Mouse (Mus musculus) heart, embryonic 10.5 days (tissue): ENCODE measurements around the gene Mfsd14a. TPM values are rescaled to one million over a fixed set of nuclear protein-coding genes. Genes with fewer than 3 reads are reported as not detected.
"Not testable (repeated sequence)": the region's sequence is repeated elsewhere in the genome, so short reads cannot be mapped to it uniquely, and the experiment has no call there.

Source experiments
- DNase-seq: peaks from one replicate; pipeline ENCODE4 v3.0.0-alpha.2; 2017; ENCODE audit warnings: low spot score
- H3K27ac ChIP-seq: fragments of 300-500 bp; sonication (generic); 2 replicates; pipeline ENCODE4 v1.5.1; 2016; ENCODE audit warnings: mild to moderate bottlenecking
- H3K27me3 ChIP-seq: fragments of 300-500 bp; sonication (generic); 2 replicates; pipeline ENCODE4 v1.6.1; 2016; ENCODE audit warnings: mild to moderate bottlenecking; ENCODE audit not compliant: poor library complexity, insufficient read depth, severe bottlenecking
- H3K36me3 ChIP-seq: fragments of 300-500 bp; sonication (generic); 2 replicates; pipeline ENCODE4 v1.6.1; 2016; ENCODE audit warnings: mild to moderate bottlenecking, moderate library complexity
- H3K4me1 ChIP-seq: fragments of 300-500 bp; sonication (generic); 2 replicates; pipeline ENCODE4 v1.6.1; 2016; ENCODE audit warnings: mild to moderate bottlenecking
- H3K4me3 ChIP-seq: fragments of 300-500 bp; sonication (generic); 2 replicates; pipeline ENCODE4 v1.5.1; 2016; ENCODE audit warnings: mild to moderate bottlenecking, moderate library complexity
- H3K9me3 ChIP-seq: fragments of 300-500 bp; sonication (generic); 2 replicates; pipeline ENCODE4 v1.6.1; 2016; ENCODE audit warnings: mild to moderate bottlenecking, moderate library complexity
- WGBS: fragments of 180-500 bp; shearing (Covaris S2); methylation state at CpG from one replicate; pipeline ENCODE4 v1.1.7; 2016; 5-methylcytosine and 5-hydroxymethylcytosine counted together
- polyA plus RNA-seq: library from polyadenylated mRNA; unstranded; fragments of >200 nt; fragmentation: Nextera tagmentation; extraction: Ambion mirVana; gene quantifications from 2 replicates; pipeline ENCODE4 v1.2.1, GENCODE M21; 2016

Gene Mfsd14a
- polyA plus RNA-seq, 1 experiment from 2014 or later: 73.9 TPM

- 91% methylated on average over 9 of the region's 9 CpGs for WGBS
- not testable (repeated sequence) for H3K27ac ChIP-seq, H3K9me3 ChIP-seq, H3K27me3 ChIP-seq, H3K36me3 ChIP-seq, DNase-seq, H3K4me3 ChIP-seq
- H3K4me1 ChIP-seq: peaks cover 16% of the 10 kb centered on the region; the same call in 1 of the 2 replicates
These were observed 1.8 kb upstream of the Mfsd14a start for GRCm38 (mm10) chr3:116664281-116664680.

DNA sequence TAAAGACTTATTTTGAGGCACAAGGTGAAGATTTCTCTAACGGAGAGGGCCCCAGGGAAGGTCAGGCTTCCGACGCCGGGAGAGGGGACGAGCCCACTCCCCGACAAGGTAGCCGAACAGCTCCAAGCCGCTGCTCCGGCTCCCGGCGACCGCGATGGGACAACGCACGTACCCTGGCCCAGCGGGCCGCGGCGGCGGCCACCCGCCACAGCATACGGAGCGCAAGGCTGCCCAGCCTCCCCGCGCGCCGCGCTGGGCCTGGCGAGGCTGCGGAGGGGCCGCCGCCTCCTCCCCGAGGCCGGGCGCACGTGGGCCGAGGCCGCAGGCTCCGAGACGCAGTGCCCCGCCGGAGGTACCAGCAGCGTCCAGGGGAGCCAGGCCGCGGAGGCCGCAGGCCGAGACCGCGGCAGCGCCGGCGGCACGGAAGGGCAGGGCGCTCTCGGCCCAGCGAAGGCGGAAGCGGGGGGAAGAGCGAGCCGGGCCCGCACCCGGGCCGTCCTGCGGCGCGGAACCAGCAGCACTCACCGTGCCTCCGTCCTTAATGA lies 535 bp downstream of the Mfsd14a start:
- H3K27ac ChIP-seq: peak overlapping the region; percentile 98
- WGBS: under 1% methylated on average over 67 of the region's 68 CpGs
- H3K4me3 ChIP-seq: peak overlapping the region; percentile 98
- peaks cover 29% of the 10 kb centered on the region for H3K4me1 ChIP-seq
- H3K27me3 ChIP-seq: no peaks in the 10 kb centered on the region
- peak; percentile 79 for DNase-seq
- H3K36me3 ChIP-seq: no peaks in the 10 kb centered on the region
- H3K9me3 ChIP-seq: no peaks in the 10 kb centered on the region

- Histone ChIP-seq H3K27me3 (no peaks in the 10 kb centered on the region), H3K9me3 (no peaks in the 10 kb centered on the region), H3K27ac (peak overlapping the region; percentile 98), H3K4me1 (peaks cover 34% of the 10 kb centered on the region), H3K4me3 (peak overlapping the region; percentile 98), H3K36me3 (no peaks in the 10 kb centered on the region)
- WGBS: 8% methylated on average over 16 of the region's 16 CpGs
- DNase-seq: no peak
These were observed 1.1 kb downstream of the Mfsd14a start for GRCm38 (mm10) chr3:116661288-116661869.

DNA sequence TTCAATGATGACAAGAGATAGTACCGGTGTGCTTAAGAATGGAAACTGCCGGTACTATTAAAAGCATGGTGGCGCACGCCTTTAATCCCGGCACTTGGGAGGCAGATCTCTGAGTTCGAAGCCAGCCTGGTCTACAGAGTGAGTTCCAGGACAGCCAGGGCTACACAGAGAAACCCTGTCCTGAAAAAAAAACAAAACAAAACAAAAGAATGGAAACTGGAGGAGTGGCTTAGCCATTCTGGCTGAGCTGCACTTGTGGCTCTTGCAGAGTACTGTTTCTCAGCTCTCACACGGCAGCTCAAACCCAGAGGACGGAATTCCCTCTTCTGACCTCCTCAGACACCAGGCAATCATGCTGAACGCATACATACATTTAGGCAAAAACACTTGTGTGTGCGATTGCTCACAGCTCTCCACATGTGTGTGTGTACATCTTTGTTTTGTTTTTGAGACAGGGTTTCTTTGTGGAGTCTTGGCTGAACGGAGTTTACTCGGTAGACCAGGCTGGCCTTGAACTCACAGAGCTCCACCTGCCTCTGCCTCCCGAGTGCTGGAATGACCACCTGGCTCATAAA lies 2.5 kb downstream of the Mfsd14a start:
- WGBS: 77% methylated on average over 13 of the region's 13 CpGs
- DNase-seq: no peak
- H3K36me3 ChIP-seq: no peaks in the 10 kb centered on the region
- no peak overlapping the region; the same call in 1 of the 2 replicates for H3K4me3 ChIP-seq
- H3K27ac ChIP-seq: no peak overlapping the region
- H3K9me3 ChIP-seq: no peaks in the 10 kb centered on the region
- no peaks in the 10 kb centered on the region for H3K27me3 ChIP-seq
- peaks cover 40% of the 10 kb centered on the region for H3K4me1 ChIP-seq

- peaks cover 40% of the 10 kb centered on the region for H3K4me1 ChIP-seq
- no peaks in the 10 kb centered on the region for H3K9me3 ChIP-seq
- H3K4me3 ChIP-seq: no peak overlapping the region
- no peak overlapping the region for H3K27ac ChIP-seq
- no peaks in the 10 kb centered on the region for H3K36me3 ChIP-seq
- H3K27me3 ChIP-seq: no peaks in the 10 kb centered on the region
- DNase-seq: no peak
- 84% methylated on average over 15 of the region's 15 CpGs for WGBS
These were observed 3.4 kb downstream of the Mfsd14a start for GRCm38 (mm10) chr3:116658928-116659565.

- Histone ChIP-seq H3K27me3 (no peaks in the 10 kb centered on the region), H3K4me1 (peaks cover 54% of the 10 kb centered on the region), H3K9me3 (no peaks in the 10 kb centered on the region), H3K4me3 (no peak overlapping the region), H3K36me3 (no peaks in the 10 kb centered on the region), H3K27ac (no peak overlapping the region)
- peak; percentile 33 for DNase-seq
- 78% methylated on average over 7 of the region's 7 CpGs for WGBS
These were observed 6.1 kb downstream of the Mfsd14a start for GRCm38 (mm10) chr3:116656184-116656965.

GRCm38 (mm10) chr3:116654051-116654450 lies 8.4 kb downstream of the Mfsd14a start:
- H3K4me3 ChIP-seq, H3K27me3 ChIP-seq, H3K27ac ChIP-seq, H3K9me3 ChIP-seq, DNase-seq: not testable (repeated sequence)
- Histone ChIP-seq H3K4me1 (peaks cover 45% of the 10 kb centered on the region), H3K36me3 (peaks cover 19% of the 10 kb centered on the region; the same call in 1 of the 2 replicates)
- WGBS: 91% methylated on average over 11 of the region's 11 CpGs

- Histone ChIP-seq H3K4me3 (no peak overlapping the region), H3K27ac (no peak overlapping the region), H3K36me3 (peaks cover 22% of the 10 kb centered on the region; the same call in 1 of the 2 replicates), H3K4me1 (peaks cover 41% of the 10 kb centered on the region), H3K9me3 (no peaks in the 10 kb centered on the region), H3K27me3 (no peaks in the 10 kb centered on the region)
- no peak for DNase-seq
- WGBS: 66% methylated on average over 5 of the region's 5 CpGs
These were observed 9.1 kb downstream of the Mfsd14a start for GRCm38 (mm10) chr3:116653278-116653945.

- 75% methylated on average over 3 of the region's 3 CpGs for WGBS
These were observed 10.4 kb downstream of the Mfsd14a start for GRCm38 (mm10) chr3:116652033-116652446.

GRCm38 (mm10) chr3:116650698-116651097 lies 11.8 kb downstream of the Mfsd14a start:
- H3K4me1 ChIP-seq: peaks cover 23% of the 10 kb centered on the region
- WGBS: 92% methylated on average over 9 of the region's 9 CpGs
- DNase-seq: no peak
- no peak overlapping the region for H3K27ac ChIP-seq
- no peaks in the 10 kb centered on the region for H3K27me3 ChIP-seq
- no peak overlapping the region for H3K4me3 ChIP-seq
- H3K36me3 ChIP-seq: peaks cover 39% of the 10 kb centered on the region; the same call in 1 of the 2 replicates
- no peaks in the 10 kb centered on the region for H3K9me3 ChIP-seq

More at GRCm38 (mm10) chr3:116652033-116652446, 10.4 kb downstream of the Mfsd14a start:
- DNase-seq: no peak
- Histone ChIP-seq H3K27me3 (no peaks in the 10 kb centered on the region), H3K36me3 (peaks cover 26% of the 10 kb centered on the region; the same call in 1 of the 2 replicates), H3K4me1 (peaks cover 32% of the 10 kb centered on the region), H3K4me3 (no peak overlapping the region), H3K9me3 (no peaks in the 10 kb centered on the region), H3K27ac (no peak overlapping the region)

DNA sequence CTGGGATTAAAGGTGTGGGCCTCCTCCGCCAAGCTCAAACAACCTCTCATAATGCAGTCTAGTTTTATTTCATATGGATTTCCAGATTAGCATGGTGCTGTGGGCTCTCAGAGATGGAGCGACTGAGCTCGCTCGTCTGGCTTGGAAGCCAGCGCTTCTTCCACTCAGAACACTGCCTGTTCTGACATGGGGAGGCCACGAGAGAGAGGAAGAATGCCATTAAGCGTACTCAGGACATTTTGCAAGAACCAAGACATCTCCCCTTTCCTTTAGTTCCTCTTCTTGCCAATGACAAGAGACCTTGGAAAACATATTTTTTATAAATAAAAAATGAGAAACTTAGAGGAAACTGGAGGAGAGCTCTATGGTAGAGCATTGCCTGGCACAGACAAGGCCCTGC lies 13.7 kb downstream of the Mfsd14a start:
- Histone ChIP-seq H3K27me3 (no peaks in the 10 kb centered on the region), H3K4me3 (no peak overlapping the region), H3K36me3 (peaks cover 55% of the 10 kb centered on the region), H3K4me1 (peaks cover 19% of the 10 kb centered on the region), H3K27ac (no peak overlapping the region), H3K9me3 (no peaks in the 10 kb centered on the region)
- WGBS: 93% methylated on average over 7 of the region's 7 CpGs
- DNase-seq: no peak

DNA sequence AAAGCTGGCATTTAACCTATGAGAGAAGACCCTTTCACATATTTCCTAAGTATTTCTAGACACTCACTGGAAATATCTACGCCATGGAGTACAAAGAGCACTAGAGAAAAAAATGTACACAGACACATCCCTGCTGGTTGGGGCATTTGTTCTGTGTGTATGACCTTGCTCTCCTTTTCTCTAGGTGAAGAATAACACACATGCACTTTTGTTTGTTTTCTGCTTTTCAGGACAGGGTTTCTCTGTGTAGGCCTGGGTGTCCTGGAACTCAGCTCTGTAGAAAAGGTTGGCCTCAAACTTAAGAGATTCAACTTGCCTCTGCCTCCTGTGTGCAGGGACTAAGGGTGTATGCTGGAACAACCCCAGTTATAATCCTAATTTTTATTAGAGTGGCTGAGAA lies 16.1 kb downstream of the Mfsd14a start:
- Histone ChIP-seq H3K9me3 (no peaks in the 10 kb centered on the region), H3K36me3 (peaks cover 75% of the 10 kb centered on the region), H3K4me3 (no peak overlapping the region), H3K27ac (no peak overlapping the region), H3K27me3 (no peaks in the 10 kb centered on the region), H3K4me1 (peaks cover 1% of the 10 kb centered on the region; the same call in 1 of the 2 replicates)
- DNase-seq: no peak
- 96% methylated on average over 1 of the region's 1 CpGs for WGBS
